Mouse (Mus musculus): ENCODE results near the gene Zzz3. TPM values are rescaled to one million over a fixed set of nuclear protein-coding genes. Genes with fewer than 3 reads are reported as not detected.

Gene Zzz3
- total RNA-seq, 1 experiment from 2014 or later: 32.8 TPM

GRCm38 (mm10) chr3:152495415-152495898, 100.2 kb downstream of the Zzz3 start:
- DNase-seq: no peak

- no peak for DNase-seq
Measured at GRCm38 (mm10) chr3:152497084-152497483, 101.8 kb downstream of the Zzz3 start.

- DNase-seq: no peak
Measured at GRCm38 (mm10) chr3:152497842-152498241, 102.6 kb downstream of the Zzz3 start.

- DNase-seq: no peak
Measured at GRCm38 (mm10) chr3:152498968-152499696, 103.9 kb downstream of the Zzz3 start.

- DNase-seq: no peak
Measured at GRCm38 (mm10) chr3:152507900-152508299, 112.6 kb downstream of the Zzz3 start.

- DNase-seq: no peak
Measured at GRCm38 (mm10) chr3:152508419-152508993, 113.2 kb downstream of the Zzz3 start.

GRCm38 (mm10) chr3:152509268-152509667, 114.0 kb downstream of the Zzz3 start:
- DNase-seq: no peak

Other genes with a start within 250 kb of the Zzz3 start
- gene Gipc2, start 229.2 kb upstream of the Zzz3 start, total RNA-seq (2021): 0.96 and 2.8 TPM in 2 replicates
- 38.6 and 45.2 TPM in 2 replicates for gene Dnajb4, start 185.2 kb upstream of the Zzz3 start, total RNA-seq (2021)
- gene Fubp1, start 185.1 kb upstream of the Zzz3 start, total RNA-seq (2021): 149 and 160 TPM in 2 replicates
- gene Nexn, start 129.1 kb upstream of the Zzz3 start, total RNA-seq (2021): 7.6 and 7.9 TPM in 2 replicates
- gene Miga1, start 55.1 kb upstream of the Zzz3 start, total RNA-seq (2021): 9.3 and 11.5 TPM in 2 replicates
- 73.5 and 83.9 TPM in 2 replicates for gene Usp33, start 49.0 kb upstream of the Zzz3 start, total RNA-seq (2021)

All from adrenal gland, postnatal 14 days (tissue).